Mouse (Mus musculus) embryo, embryonic 11 days (tissue): ENCODE measurements around the gene Ercc6.
A peak's percentile ranks its signal among the peaks of the same experiment; 100 is the strongest.

Experiments used
- DNase-seq: peaks from one replicate; pipeline ENCODE4 v3.0.0-alpha.2; 2015

The Ercc6 gene

DNA sequence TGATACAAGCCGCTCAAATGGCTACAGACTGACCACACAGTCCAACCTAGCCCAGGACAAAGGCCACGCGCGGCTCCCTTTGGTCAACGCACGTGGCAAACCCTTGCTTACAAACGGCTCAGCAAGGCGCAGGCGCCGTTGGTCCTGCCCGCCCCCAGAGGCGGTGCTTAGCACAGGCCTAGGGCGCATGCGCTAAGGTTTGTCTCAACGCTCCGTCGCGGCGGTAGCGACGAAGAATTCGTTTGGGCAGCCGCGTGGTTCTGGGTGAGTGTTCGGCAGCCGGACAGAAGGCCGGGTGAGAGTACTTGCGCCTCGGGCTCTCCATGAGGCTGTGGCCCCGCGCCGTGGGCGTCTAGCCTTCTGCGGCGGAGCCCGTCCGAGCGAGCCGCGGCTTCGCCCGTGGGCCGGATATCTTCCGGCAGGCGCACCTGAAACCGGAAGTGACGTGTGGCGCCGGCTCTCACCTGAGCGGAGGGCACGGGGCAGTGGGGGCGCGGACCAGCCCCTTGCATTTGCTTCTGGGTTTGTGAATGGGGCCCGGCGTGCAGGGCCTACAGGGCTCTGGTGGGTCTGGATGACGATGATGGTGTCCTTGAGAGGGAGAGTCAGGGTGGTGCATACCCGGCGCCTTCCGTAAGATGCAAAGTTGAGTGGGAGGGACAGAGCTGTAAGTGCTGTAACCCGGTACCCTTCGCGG lies at the start of gene Ercc6:
Ercc6 (plus strand) TSS at position 186 of the 697 bp plus-strand sequence.
- DNase-seq, result peak; percentile 99

DNA sequence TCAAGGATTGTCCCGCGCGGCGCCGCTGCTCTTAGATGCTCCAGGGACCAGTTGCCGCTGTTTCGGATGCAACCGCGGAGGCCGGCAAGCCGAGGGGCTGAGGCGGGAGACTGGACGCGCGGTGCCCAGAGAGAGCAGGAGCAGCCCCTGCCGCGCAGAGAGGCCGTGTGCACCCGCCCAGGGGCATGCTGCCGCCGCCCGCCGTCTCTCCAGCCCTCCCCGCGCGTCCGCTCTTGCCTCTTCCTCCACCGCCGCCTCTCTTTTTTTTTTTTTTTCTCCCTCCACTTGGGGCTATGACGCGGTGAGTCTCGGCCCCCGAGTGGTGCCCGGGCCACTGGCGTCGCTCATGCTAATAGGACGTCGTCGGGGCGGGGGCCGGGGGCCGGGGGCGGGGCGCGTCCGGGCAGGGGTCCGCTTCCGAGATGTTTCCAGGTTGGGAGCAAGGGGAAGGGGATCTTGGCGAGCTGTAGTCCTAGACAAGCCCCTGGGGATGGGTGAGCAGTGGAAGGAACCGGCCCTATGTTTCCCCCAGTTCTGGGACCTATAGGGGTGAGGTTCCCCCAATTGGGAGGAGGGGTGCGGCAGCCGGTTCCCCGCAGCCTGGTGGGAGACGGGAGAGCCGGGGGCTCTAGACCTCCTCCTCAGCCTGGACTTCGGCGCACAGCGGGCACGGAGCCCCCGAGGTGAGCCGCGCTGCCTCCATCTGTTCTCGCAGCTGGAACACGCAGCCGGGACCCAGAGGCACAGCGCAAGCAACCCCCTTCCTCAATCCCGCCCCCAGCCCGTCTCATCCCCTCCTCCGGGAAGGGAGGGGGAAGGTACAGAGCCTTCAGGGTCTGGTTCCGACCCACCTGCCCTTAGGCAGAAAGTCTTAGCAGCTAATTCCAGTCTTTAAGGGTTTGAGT lies 48.5 kb upstream of the Ercc6 start, which contains the start of gene Slc18a3:
Slc18a3 (minus strand) TSS at position 250 of the 905 bp plus-strand sequence.
- peak; percentile 54 for DNase-seq

DNA sequence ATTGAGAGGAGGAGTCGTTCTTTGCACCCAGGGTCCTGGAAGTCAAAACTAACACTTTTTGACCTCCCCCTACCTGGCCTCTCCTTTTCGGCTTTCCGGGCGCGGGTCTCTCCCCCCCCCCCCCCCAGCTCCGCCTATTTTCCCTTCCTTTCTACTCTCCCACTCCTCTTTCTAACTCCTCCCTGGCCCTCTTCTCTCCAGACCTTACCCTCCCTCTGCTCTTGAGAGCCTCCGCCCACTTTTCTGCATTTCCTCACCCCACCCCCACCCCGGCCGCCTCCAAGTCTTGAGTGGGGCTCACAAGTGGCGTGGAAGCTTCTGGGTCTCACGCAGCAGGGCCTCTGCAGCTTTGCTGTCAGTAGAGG lies 47.8 kb upstream of the Ercc6 start:
- DNase-seq, result no peak

DNA sequence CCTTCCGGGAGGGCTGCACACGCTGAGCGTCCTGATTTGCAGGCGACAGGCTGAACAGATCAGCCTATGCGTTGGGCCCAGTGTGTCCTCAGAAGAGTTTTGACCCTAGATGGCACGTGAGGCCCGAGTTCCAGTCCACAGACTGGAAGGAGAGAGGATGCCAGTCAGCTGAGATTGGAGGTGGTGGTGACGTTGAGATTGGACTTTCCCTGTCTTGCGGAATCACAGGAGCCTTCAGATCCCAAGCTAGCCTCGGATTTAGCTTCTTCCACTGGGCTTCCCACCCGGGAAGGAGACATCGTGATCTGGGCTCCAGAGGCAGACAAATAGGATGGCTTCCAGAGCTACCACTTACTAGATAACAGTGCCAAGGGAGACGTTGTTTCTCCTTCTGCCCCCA lies 47.4 kb upstream of the Ercc6 start, which contains the start of gene Chat:
Chat (minus strand) TSS at position 101 of the 400 bp plus-strand sequence.
- no peak for DNase-seq

DNA sequence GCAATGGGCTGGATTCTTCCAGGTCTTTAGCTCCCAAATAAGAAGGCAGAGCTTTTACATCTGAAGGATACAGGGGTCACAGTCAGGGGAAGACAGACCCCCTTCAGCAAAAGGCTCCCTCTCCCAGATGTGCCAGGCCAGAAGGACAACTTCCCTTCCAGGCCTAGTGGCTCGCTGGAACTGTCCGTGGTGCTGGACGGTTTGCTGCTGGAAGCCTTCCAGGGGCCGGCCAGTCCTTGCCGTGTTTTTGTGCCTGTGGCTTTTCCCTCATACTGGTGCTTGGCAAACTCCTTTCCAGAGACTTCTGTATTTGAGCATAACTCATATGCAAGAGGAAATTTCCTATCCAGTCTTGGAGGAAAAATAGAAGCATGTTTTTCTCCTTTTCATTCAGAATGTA lies 45.7 kb upstream of the Ercc6 start:
- peak; percentile 85 for DNase-seq

DNA sequence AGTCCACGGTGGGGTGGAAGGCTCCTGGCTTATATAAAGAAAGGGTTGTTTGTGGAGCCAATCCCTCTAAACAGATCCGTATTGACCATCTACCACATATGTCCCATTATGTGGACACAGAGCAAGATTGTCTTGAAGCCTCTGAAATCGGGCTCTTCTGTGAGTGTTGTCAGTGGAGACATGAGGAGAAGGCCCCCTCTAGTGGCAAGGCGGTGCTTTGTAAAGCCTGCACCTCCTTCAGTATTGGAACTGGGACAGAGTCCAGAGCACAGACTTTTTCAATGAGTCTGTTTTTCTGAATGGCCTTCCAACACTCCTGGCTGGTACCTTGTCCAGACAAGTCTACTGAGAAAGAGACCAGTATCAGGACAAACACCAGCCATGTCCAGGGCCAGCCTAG lies 40.3 kb upstream of the Ercc6 start:
- DNase-seq, result peak; percentile 78

DNA sequence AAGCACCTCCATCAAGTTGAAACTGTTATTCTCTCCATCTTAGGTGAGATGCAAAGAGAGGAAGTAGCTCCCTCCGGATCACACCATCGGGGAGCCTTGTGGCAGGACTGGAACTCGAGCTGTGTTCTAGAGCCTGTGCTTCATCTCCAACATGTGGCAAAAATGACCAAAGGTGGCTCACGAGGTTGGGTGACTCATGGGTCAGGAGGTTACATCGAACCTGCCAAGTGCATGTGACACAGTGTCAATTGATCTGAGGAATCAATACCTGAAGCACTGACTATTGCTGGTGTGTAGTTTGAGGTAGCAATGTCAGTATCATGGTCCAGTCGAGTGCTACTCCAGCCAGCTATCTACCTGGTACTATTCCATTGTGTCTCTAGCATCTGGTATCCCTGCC lies 36.8 kb upstream of the Ercc6 start:
- no peak for DNase-seq

DNA sequence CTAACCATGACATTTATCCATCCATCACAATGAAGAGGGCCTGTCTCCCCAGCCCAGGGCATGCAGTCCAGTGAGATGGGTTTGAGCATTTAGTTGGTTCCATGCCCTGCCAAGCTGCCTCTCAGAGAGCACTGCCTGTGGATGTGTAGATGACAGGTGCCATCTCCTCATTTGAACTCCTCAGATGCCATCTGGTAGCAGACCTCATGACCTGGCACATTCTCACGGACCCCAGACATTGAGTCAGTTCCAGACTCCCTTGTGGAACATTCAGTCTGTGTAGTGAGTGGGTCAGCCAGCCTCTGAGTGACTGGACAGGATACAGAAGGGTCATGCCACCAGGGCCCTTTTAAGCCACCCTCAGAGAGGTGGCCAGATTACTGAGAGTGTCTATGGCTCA lies 35.7 kb upstream of the Ercc6 start:
- no peak for DNase-seq

DNA sequence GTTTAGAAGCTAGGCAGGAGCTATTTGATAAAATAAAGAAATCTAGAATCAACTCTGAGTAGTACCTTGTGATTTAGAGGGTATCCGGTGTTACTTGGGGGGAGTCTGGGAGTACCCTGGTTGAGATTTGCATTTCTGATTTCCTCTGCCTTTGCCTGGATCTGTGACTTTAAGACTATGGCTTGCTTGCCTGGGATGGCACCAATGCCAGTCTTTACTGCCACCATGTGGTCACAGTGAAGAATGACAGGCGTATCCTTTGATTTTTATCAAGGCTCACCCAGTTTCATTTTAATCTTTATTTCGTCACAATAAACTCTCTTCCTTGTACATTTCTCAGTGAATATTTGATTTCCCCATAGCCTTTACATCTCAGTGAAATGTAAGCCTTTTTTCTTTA lies 31.3 kb upstream of the Ercc6 start:
- DNase-seq, result peak; percentile 67

DNA sequence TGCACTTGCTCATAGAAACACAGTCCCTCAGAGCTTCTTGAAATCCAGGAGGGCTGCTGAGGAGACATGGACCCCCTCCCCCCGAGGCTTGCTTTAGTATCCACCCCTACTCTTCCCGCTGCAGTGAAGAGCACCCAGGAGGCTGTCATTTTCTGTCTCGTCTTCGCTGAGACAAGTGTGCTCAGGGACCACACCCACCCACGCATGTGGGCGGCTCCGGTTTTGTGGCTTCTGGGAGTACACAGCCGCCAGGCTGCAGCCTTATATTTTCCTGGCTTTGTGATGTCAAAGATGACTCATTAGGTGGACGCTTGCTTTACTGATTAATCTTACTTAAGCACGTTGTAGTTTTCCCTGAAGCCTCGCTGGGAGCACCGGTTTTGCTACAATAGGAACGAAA lies 20.8 kb upstream of the Ercc6 start:
- DNase-seq, result peak; percentile 20

DNA sequence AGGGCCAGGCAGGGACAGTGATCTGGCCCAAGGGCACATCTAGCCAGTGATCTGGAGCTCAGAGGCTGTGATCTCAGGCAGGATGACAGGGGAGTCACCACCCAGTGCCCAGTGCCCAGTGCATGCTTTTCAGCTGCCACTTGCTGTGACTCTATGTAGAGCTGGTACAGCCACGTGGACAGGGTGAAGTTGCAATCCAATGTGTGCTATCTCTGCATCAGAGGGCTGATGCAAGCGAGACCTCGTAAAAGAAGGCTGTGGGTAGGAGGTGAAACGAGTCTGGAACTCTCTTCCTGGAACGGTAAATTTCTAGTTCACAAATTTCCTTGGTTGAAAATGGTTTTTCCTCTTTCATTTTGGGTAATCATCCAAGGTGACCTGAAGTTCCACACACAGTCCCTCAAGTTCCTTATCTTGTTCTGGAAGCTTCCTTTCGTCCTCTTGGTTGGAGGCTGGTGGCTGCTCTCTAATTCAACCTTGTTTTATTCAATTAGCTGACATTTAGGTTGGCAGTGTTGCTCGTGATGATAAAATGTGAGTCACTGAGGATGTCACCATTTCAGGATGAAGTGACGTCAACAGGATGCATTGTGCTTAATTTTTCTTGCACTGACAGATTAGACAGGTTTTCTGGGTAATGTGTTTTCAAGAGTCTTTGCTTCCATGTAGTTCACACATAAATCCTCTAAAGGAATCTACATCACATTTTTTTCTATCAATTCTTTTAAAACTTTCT lies 17.0 kb upstream of the Ercc6 start:
- DNase-seq, result no peak

DNA sequence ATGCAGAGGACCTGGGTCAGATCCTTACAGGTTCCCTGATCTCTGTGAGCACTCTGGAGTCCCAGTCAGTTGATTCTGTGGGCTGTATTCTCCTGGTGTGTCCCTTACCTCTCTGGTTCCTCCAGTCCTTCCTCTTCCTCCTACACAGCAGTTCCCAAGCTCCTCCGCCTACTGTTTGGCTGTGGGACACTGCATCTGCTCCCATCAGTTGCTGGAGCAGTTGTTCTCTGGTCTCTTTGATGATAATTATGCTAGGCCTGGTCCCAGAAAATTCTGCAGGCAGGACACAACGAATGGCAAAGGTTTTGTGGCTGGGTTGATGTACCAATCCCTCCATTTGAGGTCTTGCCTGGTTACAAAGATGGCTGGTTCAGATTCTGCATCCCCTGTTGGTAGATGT lies 12.0 kb upstream of the Ercc6 start:
- no peak for DNase-seq

DNA sequence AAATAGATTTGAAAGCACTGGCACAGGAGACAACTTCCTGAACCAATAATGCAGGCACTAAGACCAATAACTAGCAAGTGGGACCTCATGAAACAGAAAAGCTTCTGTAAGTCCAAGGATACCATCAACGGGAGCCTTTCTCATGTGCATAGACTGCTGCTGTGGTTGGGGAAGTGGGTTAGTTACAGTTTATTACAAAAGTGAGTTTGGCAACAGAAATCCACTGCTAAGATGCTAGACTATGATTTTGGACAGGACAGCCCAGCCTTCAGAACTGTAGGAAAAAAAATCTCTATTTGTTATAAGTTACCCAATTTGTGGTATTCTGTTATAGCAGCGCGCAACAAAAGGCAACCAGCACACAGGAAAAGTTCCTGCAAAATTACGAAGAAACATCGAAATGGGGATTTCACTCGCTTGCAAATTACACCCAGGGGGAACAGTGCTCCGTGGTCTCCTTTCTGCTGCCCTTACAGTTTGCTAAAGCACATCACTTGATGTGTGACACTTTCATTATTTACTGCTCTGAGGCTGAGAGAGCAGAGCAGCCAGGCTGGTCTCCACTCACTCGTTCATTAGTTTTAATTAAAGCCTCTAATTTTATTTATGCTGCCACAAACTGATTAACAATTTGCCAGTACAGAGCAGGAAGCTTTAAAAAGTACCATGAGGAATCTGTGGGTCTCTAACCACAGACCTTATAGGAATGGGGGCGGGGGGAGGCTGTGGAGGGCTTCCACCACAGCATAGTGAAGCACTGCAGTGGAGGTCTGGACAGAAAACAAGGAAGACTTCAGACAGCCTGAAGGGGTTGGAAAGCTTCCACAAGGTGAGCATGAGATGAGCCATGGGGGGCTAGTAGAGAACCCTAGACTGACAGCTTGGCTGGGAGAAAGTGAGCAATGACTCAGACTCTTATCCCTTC lies 10.3 kb upstream of the Ercc6 start:
- no peak for DNase-seq

DNA sequence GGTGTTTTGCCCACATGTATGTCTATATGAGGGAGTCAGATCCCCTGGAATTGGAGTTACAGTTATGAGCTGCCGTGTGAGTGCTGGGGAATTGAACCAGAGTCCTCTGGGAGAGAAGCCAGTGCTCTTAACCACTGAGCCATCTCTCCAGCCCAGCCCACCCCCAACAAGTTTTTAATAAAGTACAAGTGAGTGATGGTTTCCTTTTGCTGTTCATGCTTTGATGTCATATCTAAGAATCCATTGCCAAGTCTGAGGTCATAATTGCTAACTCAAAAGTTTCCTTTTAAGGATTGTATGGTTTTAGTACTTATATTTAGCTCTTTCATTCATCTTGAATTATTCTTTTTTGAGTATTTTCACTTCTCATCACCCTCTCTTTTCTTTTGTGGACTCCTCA lies 9.4 kb upstream of the Ercc6 start:
- no peak for DNase-seq

DNA sequence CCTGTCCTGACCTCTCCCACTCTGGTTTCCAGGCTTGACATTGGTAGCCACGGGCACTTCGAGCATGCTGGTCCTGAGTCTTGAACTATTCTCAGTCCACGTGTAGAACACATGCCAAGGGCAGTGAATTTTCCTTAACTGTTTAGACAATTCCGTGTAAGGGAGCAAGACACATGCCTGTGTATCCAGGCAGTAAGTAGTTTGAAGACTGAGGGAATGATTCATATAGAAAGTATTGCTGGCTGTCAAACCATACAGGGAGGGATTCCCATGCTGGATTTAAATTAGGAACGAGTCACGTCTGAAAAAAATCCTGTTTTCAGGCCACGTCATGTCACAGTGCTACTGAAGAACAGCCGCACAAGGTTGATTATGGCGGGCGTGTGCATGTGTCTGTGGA lies 7.0 kb upstream of the Ercc6 start:
- DNase-seq, result no peak

DNA sequence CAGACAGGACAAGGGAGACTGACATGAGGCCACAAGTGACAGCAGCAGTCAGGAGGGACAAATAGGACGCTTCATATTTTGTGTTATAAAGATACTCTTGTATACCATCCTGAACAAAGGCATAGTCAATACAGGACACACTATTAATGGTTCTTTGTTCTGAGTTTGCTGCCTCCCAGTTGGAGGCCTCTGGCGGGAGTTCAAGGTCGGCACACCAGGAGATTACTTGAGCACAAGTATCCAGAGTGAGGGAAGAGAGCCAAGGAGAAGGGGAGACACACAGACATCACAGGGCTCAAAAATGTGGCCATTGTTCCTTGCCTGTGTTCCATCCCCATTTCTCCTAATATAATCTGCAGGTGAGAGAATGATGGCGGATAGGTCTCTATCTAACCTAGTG lies 6.1 kb upstream of the Ercc6 start:
- no peak for DNase-seq

DNA sequence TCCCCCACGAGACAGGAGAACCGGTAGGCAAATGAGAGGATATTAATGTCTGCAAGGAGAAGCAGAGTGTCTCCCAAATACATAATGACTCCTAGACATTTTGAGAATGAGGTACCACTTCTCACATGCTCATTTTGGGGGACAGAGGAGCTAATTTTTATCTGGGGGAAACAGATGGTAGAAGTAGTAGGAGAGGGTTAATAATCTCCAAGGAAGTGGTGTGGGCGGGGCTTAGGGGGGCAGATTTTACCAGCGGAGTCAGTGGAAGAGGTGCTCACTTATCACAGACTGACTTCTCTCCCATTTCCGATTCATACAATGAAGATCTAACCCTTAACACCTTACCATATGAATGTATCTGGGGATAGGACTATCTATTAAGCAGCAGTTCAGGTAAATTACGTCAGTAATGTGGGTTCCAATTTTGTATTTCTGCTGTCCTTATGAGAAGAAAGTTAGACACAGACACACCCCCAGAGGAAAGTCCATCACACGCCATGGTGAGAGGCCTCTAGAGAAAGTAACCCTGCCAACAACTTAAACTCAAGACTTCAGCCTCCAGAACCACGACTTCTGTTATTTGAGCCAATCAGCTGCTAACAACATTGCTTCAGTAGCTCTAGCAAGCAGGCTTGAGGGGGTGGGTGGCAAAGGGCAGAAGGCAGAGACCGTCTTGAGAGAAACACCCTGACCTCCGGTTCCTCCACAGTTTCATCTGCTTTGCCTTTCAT lies 5.1 kb upstream of the Ercc6 start:
- no peak for DNase-seq

DNA sequence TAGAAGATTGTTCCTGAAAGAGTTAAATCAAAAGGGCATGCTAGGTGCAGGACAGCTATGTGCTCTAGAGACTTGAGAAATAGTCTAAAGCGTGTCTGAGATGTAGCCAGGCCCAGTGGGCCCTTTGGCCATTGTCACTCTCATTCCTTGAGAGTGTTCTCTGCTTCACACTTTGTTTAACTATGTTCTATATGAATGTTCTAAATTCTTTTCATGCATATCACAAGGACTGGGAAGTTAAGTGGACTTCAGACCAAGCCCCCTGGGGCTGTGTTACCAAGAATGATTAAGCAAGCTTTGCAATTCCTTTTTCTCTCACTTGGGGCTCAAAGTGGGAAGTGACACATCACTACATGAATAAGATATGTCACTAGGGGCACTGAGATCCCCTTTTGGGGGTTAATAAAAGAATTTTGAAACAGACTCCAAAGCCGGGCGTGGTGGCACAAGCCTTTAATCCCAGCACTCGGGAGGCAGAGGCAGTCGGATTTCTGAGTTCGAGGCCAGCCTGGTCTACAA lies 3.8 kb upstream of the Ercc6 start:
- no peak for DNase-seq

DNA sequence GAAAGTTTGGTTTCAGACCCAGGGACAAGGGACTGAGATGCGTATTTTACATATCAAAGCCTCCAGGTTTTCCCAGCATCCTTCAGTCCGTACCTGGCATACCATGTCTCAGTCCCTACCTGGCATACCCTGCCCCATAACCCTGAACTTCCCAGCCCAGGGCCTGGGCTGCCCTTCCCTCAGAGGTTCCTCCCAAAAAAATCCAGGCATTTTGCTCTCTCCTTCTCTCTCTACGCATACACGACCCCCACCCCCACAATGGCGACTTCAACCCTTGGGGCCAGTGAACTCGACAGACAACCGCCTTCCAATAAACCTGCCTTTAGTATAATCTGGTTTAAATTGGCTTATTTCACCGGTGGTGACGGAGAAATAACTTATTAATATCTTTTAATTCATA lies 409 bp upstream of the Ercc6 start:
- no peak for DNase-seq

DNA sequence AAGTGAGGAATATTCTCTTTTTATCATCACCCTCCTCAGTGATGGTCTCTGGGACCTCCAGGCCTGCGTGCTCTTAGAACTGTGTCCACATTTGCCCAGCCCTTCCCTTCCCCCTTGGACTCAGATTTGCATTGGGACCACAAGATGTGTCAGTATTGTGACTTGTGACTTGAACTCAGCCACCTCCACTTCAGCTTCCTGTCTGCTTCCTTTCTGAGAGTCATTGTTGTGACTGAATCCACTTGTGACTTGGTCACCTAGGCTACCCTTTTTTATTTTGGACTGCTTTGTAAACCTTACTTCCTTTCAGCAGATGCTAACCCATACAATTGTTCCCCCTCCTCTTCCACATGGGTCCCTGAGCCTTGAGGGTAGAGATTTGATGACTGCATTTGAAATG lies 2.8 kb downstream of the Ercc6 start:
- no peak for DNase-seq

DNA sequence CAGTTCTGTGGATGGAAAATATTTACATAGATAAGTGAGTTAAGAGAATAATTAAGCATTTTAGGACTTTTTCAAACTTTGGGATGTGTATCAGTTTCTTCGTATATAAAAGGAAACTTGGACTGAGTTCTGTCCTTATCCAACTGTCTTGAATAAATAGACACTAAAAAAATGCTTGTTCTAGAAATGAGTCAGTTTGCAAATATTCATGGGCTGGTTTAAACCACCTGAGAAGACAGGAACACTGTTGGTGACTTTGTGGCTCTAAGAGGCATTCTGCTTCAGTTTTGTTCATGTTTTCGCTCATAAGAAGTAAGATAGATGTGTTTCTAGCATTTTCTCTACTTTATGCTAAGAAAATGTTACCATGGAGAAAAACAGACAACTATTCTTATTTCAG lies 5.2 kb downstream of the Ercc6 start:
- no peak for DNase-seq
